Comparison of ENCODE assay signal across 8 mouse cellular contexts in the genomic region with DNA sequence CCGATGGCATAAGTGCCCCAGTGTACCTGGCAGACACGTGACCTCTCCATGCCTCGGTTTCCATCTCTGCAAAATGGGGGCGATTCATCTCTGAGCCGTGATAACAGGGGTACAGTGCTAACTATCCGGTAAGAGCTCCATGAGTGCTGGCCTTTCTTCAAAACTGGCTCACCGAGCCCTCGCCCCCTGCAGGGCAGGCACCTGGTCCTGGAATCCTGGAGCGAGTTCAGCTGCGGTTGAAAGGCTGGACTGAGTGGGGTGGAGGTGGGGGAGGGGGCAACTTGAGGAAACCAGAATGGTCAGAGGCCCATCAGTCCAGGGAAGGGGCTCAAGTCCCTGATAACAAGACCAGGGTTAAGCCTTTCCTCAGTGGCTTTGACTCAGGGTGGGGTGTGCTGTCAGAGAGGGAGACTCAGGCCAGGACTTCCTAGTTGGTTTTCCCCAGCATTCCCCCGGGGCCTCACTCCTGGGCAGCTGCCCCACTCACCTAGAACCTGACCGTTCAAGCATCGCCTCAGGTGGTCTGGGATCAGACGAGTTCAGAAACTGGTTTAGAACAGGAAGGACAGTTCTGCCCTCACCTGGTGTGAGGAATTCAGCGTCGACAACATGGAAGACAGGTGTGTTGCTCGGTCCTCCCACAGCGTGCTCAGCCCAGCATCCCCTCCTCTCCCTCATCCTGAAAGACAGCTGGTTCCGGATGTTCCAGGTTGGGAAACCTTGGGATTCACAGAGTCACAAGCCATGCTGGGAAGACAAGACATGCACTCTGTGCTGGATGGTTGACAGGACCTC. TPM values are rescaled to one million over a fixed set of nuclear protein-coding genes. Genes with fewer than 3 reads are reported as not detected.
A peak's percentile ranks its signal among the peaks of the same experiment; 100 is the strongest.
DNase-seq lines count a peak whose midpoint lies in the region; ATAC-seq and TF ChIP-seq lines count a peak whose summit lies in the region.

No protein-coding gene starts in this region.

- peaks cover 13% of the 10 kb centered on the region; the same call in 1 of the 2 replicates for H3K27me3 ChIP-seq in intestine, postnatal 0 days (replicated peaks; ENCODE audit: control insufficient read depth, insufficient read depth, low read length)
- peaks cover 14% of the 10 kb centered on the region; the same call in 1 of the 2 replicates for H3K27me3 ChIP-seq in stomach, embryonic 16.5 days (ENCODE audit: control insufficient read depth, insufficient read depth, low read length)

- no peak for TF ChIP-seq CTCF in intestine, postnatal 0 days (IDR thresholded peaks at IDR 0.05; ENCODE audit: low read depth)

- no peak for ATAC-seq in frontal cortex, adult (ENCODE audit: low TSS enrichment)
- ATAC-seq in intestine, postnatal 0 days = no peak
- ATAC-seq in stomach, embryonic 16.5 days (ENCODE audit: insufficient read depth, low FRiP score) = no peak

- H3K36me3 ChIP-seq in intestine, postnatal 0 days (ENCODE audit: control insufficient read depth, insufficient read depth) = no peaks in the 10 kb centered on the region
- H3K36me3 ChIP-seq in stomach, embryonic 16.5 days (ENCODE audit: control insufficient read depth, insufficient read depth, low read length) = no peaks in the 10 kb centered on the region

- H3K4me1 ChIP-seq in intestine, postnatal 0 days (replicated peaks; ENCODE audit: control insufficient read depth, insufficient read depth, low read length) = no peaks in the 10 kb centered on the region
- peaks cover 7% of the 10 kb centered on the region; the same call in 1 of the 2 replicates for H3K4me1 ChIP-seq in stomach, embryonic 16.5 days (ENCODE audit: control insufficient read depth, insufficient read depth, low read length)

- no peaks in the 10 kb centered on the region for H3K9me3 ChIP-seq in intestine, postnatal 0 days (ENCODE audit: control insufficient read depth)
- no peaks in the 10 kb centered on the region for H3K9me3 ChIP-seq in stomach, embryonic 16.5 days (replicated peaks; ENCODE audit: control insufficient read depth, low read length)

- 19% methylated on average over 19 of the region's 19 CpGs for whole genome bisulfite sequencing in intestine, postnatal 0 days
- WGBS in stomach, embryonic 16.5 days = 25% methylated on average over 19 of the region's 19 CpGs

- no peak overlapping the region for H3K4me3 ChIP-seq in intestine, postnatal 0 days (ENCODE audit: low read depth, low read length)
- peak overlapping the region; percentile 43 for H3K4me3 ChIP-seq in stomach, embryonic 16.5 days (replicated peaks; ENCODE audit: low read length)

- H3K9ac ChIP-seq in intestine, postnatal 0 days (ENCODE audit: low read depth, low read length) = no peak overlapping the region
- H3K9ac ChIP-seq in stomach, embryonic 16.5 days (ENCODE audit: low read length) = no peak overlapping the region

- H3K27ac ChIP-seq in intestine, postnatal 0 days (ENCODE audit: low read depth, low read length) = no peak overlapping the region
- H3K27ac ChIP-seq in stomach, embryonic 16.5 days (ENCODE audit: low read length) = no peak overlapping the region

- peak overlapping the region; percentile 65 for H3K4me2 ChIP-seq in intestine, postnatal 0 days (replicated peaks; ENCODE audit: low read depth)
- H3K4me2 ChIP-seq in stomach, embryonic 16.5 days (ENCODE audit: low read depth, low read length) = peak overlapping the region; percentile 85

- DNase-seq in frontal cortex, postnatal 25 days (ENCODE audit: low spot score in 2 of 2) = peak; percentile 2 to 3
- peak; percentile 3 for DNase-seq in right cerebral cortex, postnatal 25 days
- DNase-seq in right cerebral cortex, postnatal 36 days (ENCODE audit: low spot score in 2 of 2) = no peak
- DNase-seq in spleen, postnatal 36 days (ENCODE audit: low spot score in 2 of 2) = no peak
- DNase-seq in lung, postnatal 36 days = no peak

RNA-seq across cellular contexts. Expression of gene Phactr3, which starts 1.0 kb away (rescaled TPM):
- polyA plus RNA-seq in intestine, postnatal 0 days (2015; fragmentation: Nextera tagmentation; extraction: Ambion mirVana) = 2.2 and 2.3 TPM in 2 replicates
- 1.9 and 3.2 TPM in 2 replicates for polyA plus RNA-seq in stomach, embryonic 16.5 days (2015; fragmentation: Nextera tagmentation; extraction: Ambion mirVana)

RNA-seq across cellular contexts. Expression of gene Zfp931, which starts 41.5 kb away (rescaled TPM):
- 4.9 and 5.9 TPM in 2 replicates for polyA plus RNA-seq in intestine, postnatal 0 days (2015; fragmentation: Nextera tagmentation; extraction: Ambion mirVana)
- 18.3 and 18.8 TPM in 2 replicates for polyA plus RNA-seq in stomach, embryonic 16.5 days (2015; fragmentation: Nextera tagmentation; extraction: Ambion mirVana)

Comparison
In these comparisons a context has a peak if more than half of its experiments do, and no peak if none do; other contexts are left out.
1. DNase-seq: peak in frontal cortex, postnatal 25 days (2 of 2) and right cerebral cortex, postnatal 25 days (single experiment); none in right cerebral cortex, postnatal 36 days (0 of 2), spleen, postnatal 36 days (0 of 2) and lung, postnatal 36 days (single experiment).